Comparison of ENCODE assay signal across 8 mouse cellular contexts in genomic region chr13:56581512-56581911, GRCm38 (mm10). TPM values are rescaled to one million over a fixed set of nuclear protein-coding genes. Genes with fewer than 3 reads are reported as not detected.
DNase-seq lines count a peak whose midpoint lies in the region; ATAC-seq and TF ChIP-seq lines count a peak whose summit lies in the region.

No protein-coding gene starts in this region.

- peak; percentile 23 for DNase-seq in left cerebral cortex, postnatal 4 days
- DNase-seq in left cerebral cortex, adult 9 months (ENCODE audit: low spot score in 2 of 2), result no peak
- no peak for DNase-seq in embryonic facial prominence, embryonic 10.5 days (ENCODE audit: low spot score)
- peak; percentile 42 for DNase-seq in hindbrain, embryonic 14.5 days (ENCODE audit: low spot score)
- DNase-seq in ovary, postnatal 10 days (ENCODE audit: low spot score), result no peak
- no peak for DNase-seq in gastrocnemius, postnatal 10 days
- DNase-seq in urinary bladder, postnatal 14 days (ENCODE audit: low spot score), result no peak

- no peak overlapping the region for H3K9ac ChIP-seq in hindbrain, embryonic 14.5 days

- intact Hi-C loops in left cerebral cortex, postnatal 4 days (cut with DNase I), result no loop called here

- ATAC-seq in hindbrain, embryonic 14.5 days (ENCODE audit: low FRiP score), result peak; percentile 54

- WGBS in embryonic facial prominence, embryonic 10.5 days, result 5% methylated on average over 3 of the region's 3 CpGs
- WGBS in hindbrain, embryonic 14.5 days, result 5% methylated on average over 3 of the region's 3 CpGs
- 20% methylated on average over 3 of the region's 3 CpGs for WGBS in olfactory bulb, adult 2 months

- no peak overlapping the region for H3K4me2 ChIP-seq in hindbrain, embryonic 14.5 days (replicated peaks)

- H3K4me1 ChIP-seq in embryonic facial prominence, embryonic 10.5 days, result peaks cover 64% of the 10 kb centered on the region
- H3K4me1 ChIP-seq in hindbrain, embryonic 14.5 days (replicated peaks; ENCODE audit: control insufficient read depth, insufficient read depth, low read length), result peaks cover 18% of the 10 kb centered on the region
- peaks cover 22% of the 10 kb centered on the region for H3K4me1 ChIP-seq in olfactory bulb, adult 2 months (ENCODE audit: control insufficient read depth, insufficient read depth, low read length)

- H3K4me3 ChIP-seq in embryonic facial prominence, embryonic 10.5 days, result peak overlapping the region; percentile 42
- H3K4me3 ChIP-seq in hindbrain, embryonic 14.5 days (replicated peaks; ENCODE audit: low read length), result no peak overlapping the region
- no peak overlapping the region for H3K4me3 ChIP-seq in olfactory bulb, adult 2 months (ENCODE audit: insufficient read depth, low read depth, low read length)

- H3K36me3 ChIP-seq in embryonic facial prominence, embryonic 10.5 days (replicated peaks), result no peaks in the 10 kb centered on the region
- no peaks in the 10 kb centered on the region for H3K36me3 ChIP-seq in hindbrain, embryonic 14.5 days (replicated peaks; ENCODE audit: control insufficient read depth, insufficient read depth)

- TF ChIP-seq POLR2A in olfactory bulb, adult 2 months (IDR thresholded peaks at IDR 0.05; ENCODE audit: insufficient read depth, low read depth, low read length), result no peak

- H3K27me3 ChIP-seq in embryonic facial prominence, embryonic 10.5 days (replicated peaks; ENCODE audit: low read depth, poor library complexity, severe bottlenecking), result no peaks in the 10 kb centered on the region
- H3K27me3 ChIP-seq in hindbrain, embryonic 14.5 days (ENCODE audit: control insufficient read depth, insufficient read depth, low read length), result no peaks in the 10 kb centered on the region

- no peak for TF ChIP-seq CTCF in olfactory bulb, adult 2 months (IDR thresholded peaks at IDR 0.05; ENCODE audit: insufficient read depth, low read depth, low read length)

- H3K9me3 ChIP-seq in embryonic facial prominence, embryonic 10.5 days, result no peaks in the 10 kb centered on the region
- H3K9me3 ChIP-seq in hindbrain, embryonic 14.5 days (ENCODE audit: control insufficient read depth, low read length), result no peaks in the 10 kb centered on the region

- peak overlapping the region; percentile 90 for H3K27ac ChIP-seq in embryonic facial prominence, embryonic 10.5 days (replicated peaks)
- no peak overlapping the region for H3K27ac ChIP-seq in hindbrain, embryonic 14.5 days
- peak overlapping the region; percentile 39 for H3K27ac ChIP-seq in olfactory bulb, adult 2 months (ENCODE audit: insufficient read depth, low read depth, low read length)

RNA-seq across cellular contexts. Expression of gene Tgfbi, which starts 27.8 kb away (rescaled TPM):
- total RNA-seq in left cerebral cortex, postnatal 4 days (2021), result 1 to 10 TPM; 4.1 to 4.2 TPM
- polyA plus RNA-seq in embryonic facial prominence, embryonic 10.5 days (2016; fragmentation: Nextera tagmentation; extraction: Ambion mirVana), result 50.1 and 65.4 TPM in 2 replicates
- polyA plus RNA-seq in hindbrain, embryonic 14.5 days (2014; fragmentation: Nextera tagmentation; extraction: Ambion mirVana), result 5.2 and 7.1 TPM in 2 replicates
- polyA plus RNA-seq in olfactory bulb, adult 2 months (2012; ENCODE audit: insufficient read depth, insufficient read length, low replicate concordance, missing spikeins), result not detected in 2 replicates
- 10 to 100 TPM; 61.2 to 76.3 TPM for total RNA-seq in gastrocnemius, postnatal 10 days (2021)

RNA-seq across cellular contexts. Expression of gene Lect2, which starts 33.2 kb away (rescaled TPM):
- not detected for total RNA-seq in left cerebral cortex, postnatal 4 days (2021)
- not detected in 2 replicates for polyA plus RNA-seq in embryonic facial prominence, embryonic 10.5 days (2016; fragmentation: Nextera tagmentation; extraction: Ambion mirVana)
- not detected in 2 replicates for polyA plus RNA-seq in hindbrain, embryonic 14.5 days (2014; fragmentation: Nextera tagmentation; extraction: Ambion mirVana)
- polyA plus RNA-seq in olfactory bulb, adult 2 months (2012; ENCODE audit: insufficient read depth, insufficient read length, low replicate concordance, missing spikeins), result not detected in 2 replicates
- not detected for total RNA-seq in gastrocnemius, postnatal 10 days (2021)

RNA-seq across cellular contexts. Expression of gene Fbxl21, which starts 59.2 kb away (rescaled TPM):
- 1 to 10 TPM; 4.4 to 5.8 TPM for total RNA-seq in left cerebral cortex, postnatal 4 days (2021)
- polyA plus RNA-seq in embryonic facial prominence, embryonic 10.5 days (2016; fragmentation: Nextera tagmentation; extraction: Ambion mirVana), result 1.3 TPM in 2 replicates
- polyA plus RNA-seq in hindbrain, embryonic 14.5 days (2014; fragmentation: Nextera tagmentation; extraction: Ambion mirVana), result 3.9 and 4.1 TPM in 2 replicates
- not detected in 2 replicates for polyA plus RNA-seq in olfactory bulb, adult 2 months (2012; ENCODE audit: insufficient read depth, insufficient read length, low replicate concordance, missing spikeins)
- under 1 TPM; 0.47 to 0.49 TPM for total RNA-seq in gastrocnemius, postnatal 10 days (2021)

Comparison
In these comparisons a context has a peak if more than half of its experiments do, and no peak if none do; other contexts are left out.
1. DNase-seq: peak in left cerebral cortex, postnatal 4 days (single experiment) and hindbrain, embryonic 14.5 days (single experiment); none in left cerebral cortex, adult 9 months (0 of 2), embryonic facial prominence, embryonic 10.5 days (single experiment), ovary, postnatal 10 days (single experiment), gastrocnemius, postnatal 10 days (single experiment) and urinary bladder, postnatal 14 days (single experiment).